Mouse (Mus musculus): ENCODE measurements around the gene Tbxas1. TPM values are rescaled to one million over a fixed set of nuclear protein-coding genes. Genes with fewer than 3 reads are reported as not detected.

The Tbxas1 gene
- 1 to 10 TPM; 1.0 to 1.4 TPM for total RNA-seq (2021)

- intact Hi-C loops (cut with DNase I): loop anchor here (2.0 to 10.0 kb wide), 4 partner anchors 37 to 341 kb away; partner anchors contain the start of gene Fmc1
- peak; percentile 63 for DNase-seq
These were observed at the start of gene Tbxas1 for GRCm38 (mm10) chr6:38875258-38876070. Gene Tbxas1, plus strand, starts transcription at chr6:38875404.

GRCm38 (mm10) chr6:38825886-38826285, 49.3 kb upstream of the Tbxas1 start:
- intact Hi-C loops (cut with DNase I): no loop called here
- DNase-seq: no peak

- DNase-seq: no peak
- intact Hi-C loops (cut with DNase I): no loop called here
These were observed 48.3 kb upstream of the Tbxas1 start for GRCm38 (mm10) chr6:38826857-38827256.

- intact Hi-C loops (cut with DNase I): no loop called here
- DNase-seq: no peak
These were observed 47.8 kb upstream of the Tbxas1 start for GRCm38 (mm10) chr6:38827435-38827834.

- DNase-seq: no peak
- intact Hi-C loops (cut with DNase I): no loop called here
These were observed 47.0 kb upstream of the Tbxas1 start for GRCm38 (mm10) chr6:38828211-38828610.

- no peak for DNase-seq
- intact Hi-C loops (cut with DNase I): no loop called here
These were observed 45.8 kb upstream of the Tbxas1 start for GRCm38 (mm10) chr6:38829452-38829851.

GRCm38 (mm10) chr6:38833721-38834120, 41.5 kb upstream of the Tbxas1 start:
- DNase-seq: no peak
- intact Hi-C loops (cut with DNase I): no loop called here

GRCm38 (mm10) chr6:38834727-38835126, 40.5 kb upstream of the Tbxas1 start:
- no peak for DNase-seq
- intact Hi-C loops (cut with DNase I): no loop called here

- intact Hi-C loops (cut with DNase I): no loop called here
- DNase-seq: no peak
These were observed 40.0 kb upstream of the Tbxas1 start for GRCm38 (mm10) chr6:38835217-38835616.

- intact Hi-C loops (cut with DNase I): no loop called here
- no peak for DNase-seq
These were observed 37.1 kb upstream of the Tbxas1 start for GRCm38 (mm10) chr6:38838061-38838460.

GRCm38 (mm10) chr6:38839891-38840290, 35.3 kb upstream of the Tbxas1 start:
- no peak for DNase-seq
- intact Hi-C loops (cut with DNase I): no loop called here

- no peak for DNase-seq
- intact Hi-C loops (cut with DNase I): no loop called here
These were observed 34.8 kb upstream of the Tbxas1 start for GRCm38 (mm10) chr6:38840380-38840779.

- intact Hi-C loops (cut with DNase I): no loop called here
These were observed 34.4 kb upstream of the Tbxas1 start for GRCm38 (mm10) chr6:38840780-38841179.

GRCm38 (mm10) chr6:38841551-38841950, 33.7 kb upstream of the Tbxas1 start:
- intact Hi-C loops (cut with DNase I): no loop called here
- no peak for DNase-seq

More at GRCm38 (mm10) chr6:38840780-38841179, 34.4 kb upstream of the Tbxas1 start:
- DNase-seq: no peak

- intact Hi-C loops (cut with DNase I): no loop called here
- no peak for DNase-seq
These were observed 30.1 kb upstream of the Tbxas1 start for GRCm38 (mm10) chr6:38845117-38845516.

- intact Hi-C loops (cut with DNase I): no loop called here
- no peak for DNase-seq
These were observed 29.3 kb upstream of the Tbxas1 start for GRCm38 (mm10) chr6:38845876-38846275.

GRCm38 (mm10) chr6:38846330-38847195, 28.6 kb upstream of the Tbxas1 start:
- intact Hi-C loops (cut with DNase I): no loop called here
- no peak for DNase-seq

- intact Hi-C loops (cut with DNase I): no loop called here
- no peak for DNase-seq
These were observed 27.8 kb upstream of the Tbxas1 start for GRCm38 (mm10) chr6:38847447-38847846.

GRCm38 (mm10) chr6:38847958-38848910, 27.0 kb upstream of the Tbxas1 start:
- no peak for DNase-seq
- intact Hi-C loops (cut with DNase I): no loop called here

GRCm38 (mm10) chr6:38850715-38851259, 24.4 kb upstream of the Tbxas1 start:
- no peak for DNase-seq
- intact Hi-C loops (cut with DNase I): no loop called here

Data from heart, postnatal 10 days (tissue).